Mouse (Mus musculus): ENCODE data around the gene Ccdc14.
"Not testable (repeated sequence)": the region's sequence is repeated elsewhere in the genome, so short reads cannot be mapped to it uniquely, and the experiment has no call there.

The Ccdc14 gene

DNA sequence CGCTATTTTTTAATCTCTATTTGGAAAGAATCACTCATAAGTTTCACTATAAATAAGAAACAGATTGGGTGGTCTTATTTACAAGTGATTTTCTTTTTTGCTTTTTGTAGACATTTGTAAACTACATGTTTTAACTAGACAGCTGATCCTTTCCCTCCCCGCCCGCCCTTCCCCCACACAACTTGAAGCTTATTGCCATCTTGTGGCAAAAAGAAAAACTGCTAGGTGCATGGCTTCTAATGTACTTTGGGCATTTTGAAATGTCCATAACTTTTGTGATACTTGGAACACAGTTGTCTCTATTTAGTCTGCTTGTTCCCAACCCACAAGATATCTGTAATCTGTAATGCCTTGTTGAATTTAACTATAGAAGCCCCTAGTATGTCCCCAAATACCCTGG, 21.1 kb downstream of the Ccdc14 start:
- peak; percentile 15 for DNase-seq (ENCODE audit: low read depth, low spot score)

- DNase-seq (ENCODE audit: low read depth, low spot score), result no peak
These were observed 34.7 kb downstream of the Ccdc14 start for GRCm38 (mm10) chr16:34725156-34725555.

DNA sequence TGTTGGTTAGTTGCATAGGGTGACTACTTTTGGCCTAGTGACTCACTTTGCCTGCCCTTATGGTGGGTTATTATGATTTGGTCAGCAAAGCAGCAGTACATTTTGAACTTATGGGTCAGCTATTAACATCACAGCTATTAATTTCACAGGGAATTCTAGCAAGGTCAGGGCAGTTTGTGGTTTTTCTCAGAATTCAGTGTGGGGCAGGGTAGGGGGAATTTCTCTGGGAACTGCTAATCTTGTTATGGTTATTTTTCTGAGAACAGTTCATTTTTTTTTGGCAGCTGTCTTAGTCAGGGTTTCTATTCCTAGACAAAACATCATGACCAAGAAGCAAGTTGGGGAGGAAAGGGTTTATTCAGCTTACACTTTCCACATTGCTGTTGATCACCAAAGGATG, 38.2 kb downstream of the Ccdc14 start:
- not testable (repeated sequence) for DNase-seq (ENCODE audit: low read depth, low spot score)

- no peak for DNase-seq (ENCODE audit: low read depth, low spot score)
These were observed 39.0 kb downstream of the Ccdc14 start for GRCm38 (mm10) chr16:34729371-34729770.

DNA sequence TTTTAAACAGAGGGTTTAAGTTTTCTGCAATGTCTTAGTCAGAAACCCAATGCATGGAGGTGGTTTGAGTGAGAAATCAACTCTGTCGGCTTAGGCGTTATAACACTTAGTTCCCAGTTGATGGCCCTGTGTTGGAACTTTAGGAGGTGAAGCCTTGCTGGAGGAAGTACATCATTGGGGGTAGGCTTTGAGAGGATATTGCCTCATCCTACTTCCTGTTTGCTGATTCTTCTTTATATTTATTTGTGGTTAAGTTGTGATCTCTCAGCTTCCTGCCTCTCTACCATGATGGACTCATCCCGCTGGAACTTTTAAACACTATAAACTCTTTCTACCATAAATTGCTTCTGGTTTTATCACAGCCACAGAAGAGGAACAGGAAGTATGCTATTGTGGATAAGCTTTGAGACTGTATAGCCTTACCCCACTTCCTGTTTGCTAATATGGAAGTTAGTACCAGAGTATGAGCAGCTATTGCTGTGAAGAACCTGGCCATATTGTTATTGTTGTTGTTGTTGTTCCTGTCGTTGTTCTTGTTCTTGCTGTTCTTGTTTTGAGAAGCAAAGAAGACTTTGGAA, 48.3 kb downstream of the Ccdc14 start:
- no peak for DNase-seq (ENCODE audit: low read depth, low spot score)

- no peak for DNase-seq (ENCODE audit: low read depth, low spot score)
These were observed 52.5 kb downstream of the Ccdc14 start for GRCm38 (mm10) chr16:34742930-34743329.

DNA sequence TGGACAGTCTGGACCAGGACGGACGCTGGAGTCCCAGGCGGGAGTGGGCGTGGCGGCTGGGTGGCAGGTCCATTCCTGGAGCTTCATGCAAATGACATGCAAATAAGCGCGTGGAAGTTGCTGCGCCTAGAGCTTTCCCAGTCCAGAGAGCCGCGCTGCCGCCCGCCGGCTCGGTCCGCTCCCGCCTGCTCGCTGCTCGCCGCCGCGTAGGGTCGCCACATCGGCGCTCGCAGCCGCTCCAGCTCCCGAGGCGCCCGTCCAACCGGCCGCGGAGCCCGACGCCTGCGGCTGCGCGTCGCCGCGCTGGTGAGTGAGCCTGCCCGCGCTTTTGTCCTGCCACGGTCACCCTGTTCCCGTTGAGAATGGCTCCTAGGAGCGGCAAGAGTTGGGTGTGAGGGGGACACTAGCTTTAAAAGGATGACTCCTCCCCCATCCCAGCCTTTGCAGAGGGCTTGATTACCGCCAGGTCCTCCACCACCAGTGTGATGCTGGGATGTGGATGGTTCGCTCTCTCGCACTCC, 54.7 kb downstream of the Ccdc14 start, which contains the start of gene Mylk:
TSS of gene Mylk (plus strand) at position 146 of the 521 bp plus-strand sequence.
- DNase-seq (ENCODE audit: low read depth, low spot score), result no peak

- DNase-seq (ENCODE audit: low read depth, low spot score), result no peak
These were observed 57.8 kb downstream of the Ccdc14 start for GRCm38 (mm10) chr16:34748081-34748720.

GRCm38 (mm10) chr16:34749536-34749935, 59.1 kb downstream of the Ccdc14 start:
- DNase-seq (ENCODE audit: low read depth, low spot score), result no peak

GRCm38 (mm10) chr16:34752026-34752425, 61.6 kb downstream of the Ccdc14 start:
- DNase-seq (ENCODE audit: low read depth, low spot score), result no peak

DNA sequence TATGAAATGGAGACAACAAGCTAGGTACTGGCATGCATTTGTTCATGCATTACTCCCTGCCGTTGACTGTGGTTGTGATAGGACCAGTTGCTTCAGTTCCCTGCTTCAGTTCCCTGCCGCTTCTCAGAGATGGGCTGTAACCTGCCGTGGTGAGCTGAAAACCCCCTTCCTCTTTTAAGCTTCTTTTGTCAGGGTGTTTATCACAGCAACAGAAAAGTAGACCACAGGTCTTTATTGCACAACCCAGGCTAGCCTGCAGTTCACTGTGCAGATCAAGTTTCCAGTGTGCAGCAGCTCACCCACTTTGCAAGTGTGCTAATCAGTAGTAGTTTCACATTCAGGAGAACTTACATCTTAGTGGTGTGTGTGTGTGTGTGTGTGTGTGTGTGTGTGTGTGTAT, 62.6 kb downstream of the Ccdc14 start:
- DNase-seq (ENCODE audit: low read depth, low spot score), result no peak

- DNase-seq (ENCODE audit: low read depth, low spot score), result no peak
These were observed 66.6 kb downstream of the Ccdc14 start for GRCm38 (mm10) chr16:34756991-34757390.

DNA sequence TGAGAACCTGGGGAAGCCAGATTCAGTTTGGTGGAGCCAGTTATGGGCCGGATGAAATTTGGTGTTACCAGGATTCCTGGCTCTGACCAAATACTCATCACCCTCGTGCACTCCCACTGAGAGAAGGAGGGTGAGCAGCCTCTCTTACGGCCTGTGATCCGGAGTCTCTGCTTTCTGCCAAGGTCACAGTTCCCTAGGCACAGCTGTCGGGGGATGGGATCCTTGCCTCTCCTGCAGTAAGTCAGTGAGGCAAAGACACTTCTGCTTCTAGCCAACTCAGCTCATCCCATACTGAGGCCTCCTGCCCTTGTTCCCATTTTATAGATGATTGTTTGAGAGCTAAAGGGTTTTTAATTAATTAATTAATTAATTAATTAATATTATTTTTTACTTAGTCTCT, 67.8 kb downstream of the Ccdc14 start:
- no peak for DNase-seq (ENCODE audit: low read depth, low spot score)

- DNase-seq (ENCODE audit: low read depth, low spot score), result no peak
These were observed 73.7 kb downstream of the Ccdc14 start for GRCm38 (mm10) chr16:34763959-34764591.

GRCm38 (mm10) chr16:34765666-34766065, 75.2 kb downstream of the Ccdc14 start:
- no peak for DNase-seq (ENCODE audit: low read depth, low spot score)

GRCm38 (mm10) chr16:34766193-34766592, 75.8 kb downstream of the Ccdc14 start:
- no peak for DNase-seq (ENCODE audit: low read depth, low spot score)

DNA sequence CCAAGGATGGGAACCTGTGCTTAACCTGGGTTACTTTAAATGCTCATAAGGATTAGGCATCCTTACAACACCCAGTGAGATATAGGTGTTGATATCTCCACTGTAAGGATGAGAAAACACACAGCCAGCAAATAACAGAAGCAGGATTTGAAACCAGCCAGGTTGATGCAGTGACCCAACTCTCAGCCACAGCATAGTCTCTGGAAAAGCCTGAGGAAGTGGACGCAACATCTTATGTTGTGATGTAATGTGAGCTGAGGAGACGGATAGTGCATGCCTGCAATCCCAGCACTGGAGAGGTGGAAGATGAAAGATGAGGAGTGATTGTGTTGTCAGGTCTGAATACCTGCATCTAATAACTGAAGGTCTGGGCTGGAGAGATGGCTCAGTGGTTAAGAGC, 77.0 kb downstream of the Ccdc14 start:
- no peak for DNase-seq (ENCODE audit: low read depth, low spot score)

DNA sequence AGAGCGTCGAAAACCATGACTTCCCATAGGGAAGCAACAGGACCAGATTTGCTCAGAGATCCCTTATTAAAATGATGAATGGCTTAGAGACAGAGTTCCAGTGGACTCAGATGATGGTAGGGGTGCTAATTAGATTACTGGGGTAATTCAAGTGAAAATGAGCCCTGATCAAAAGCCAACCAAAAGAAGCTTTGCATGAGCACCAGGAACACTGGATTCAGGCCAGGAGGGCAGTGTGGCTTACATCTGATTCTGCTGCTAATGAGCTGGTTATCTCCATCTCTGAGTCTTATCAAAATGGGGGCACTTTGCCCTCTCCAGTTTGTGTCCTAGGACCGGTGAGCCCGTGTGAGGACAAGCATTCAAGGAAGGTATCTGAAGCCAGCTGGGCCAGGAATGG, 78.0 kb downstream of the Ccdc14 start:
- DNase-seq (ENCODE audit: low read depth, low spot score), result no peak

DNA sequence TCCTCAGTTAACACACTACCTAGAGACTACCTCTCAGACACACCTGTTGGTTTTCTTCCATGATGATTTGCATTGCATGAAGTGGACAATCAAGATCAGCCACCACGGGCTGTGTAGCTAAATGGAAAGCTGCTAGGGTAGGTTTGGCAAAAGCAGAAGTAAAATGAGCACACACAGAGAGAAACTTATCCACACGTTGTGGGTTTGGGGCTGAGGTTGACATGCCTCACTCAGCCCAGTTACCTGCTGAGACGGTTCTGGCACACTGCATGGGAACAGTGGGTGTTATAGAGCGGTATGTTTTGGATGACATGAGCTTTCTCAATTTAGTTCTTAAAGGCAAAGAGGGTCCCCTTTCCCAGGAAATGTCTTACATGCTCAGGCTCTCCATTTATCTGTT, 79.7 kb downstream of the Ccdc14 start:
- DNase-seq (ENCODE audit: low read depth, low spot score), result no peak

- DNase-seq (ENCODE audit: low read depth, low spot score), result no peak
These were observed 82.1 kb downstream of the Ccdc14 start for GRCm38 (mm10) chr16:34772445-34773032.
